Mouse (Mus musculus) monocyte, adult 59 days (primary cell): Measurements from ENCODE around the gene Ints1. TPM values are rescaled to one million over a fixed set of nuclear protein-coding genes. Genes with fewer than 3 reads are reported as not detected.

Experiments
- total RNA-seq, 2 experiments: library from RNA; stranded (reverse); gene quantifications; one replicate each; pipeline ENCODE4 v1.2.4; 2023

Ints1 gene
- total RNA-seq = 10 to 100 TPM; 40.3 to 49.8 TPM

GRCm38 (mm10) chr5:139775216-139775926 lies at the start of gene Ints1:
Gene Ints1 (minus strand): TSS chr5:139775674.

GRCm38 (mm10) chr5:139819538-139820181 lies 44.2 kb upstream of the Ints1 start, which contains the start of gene Tmem184a:
Gene Tmem184a (minus strand): TSS chr5:139819917.

DNA sequence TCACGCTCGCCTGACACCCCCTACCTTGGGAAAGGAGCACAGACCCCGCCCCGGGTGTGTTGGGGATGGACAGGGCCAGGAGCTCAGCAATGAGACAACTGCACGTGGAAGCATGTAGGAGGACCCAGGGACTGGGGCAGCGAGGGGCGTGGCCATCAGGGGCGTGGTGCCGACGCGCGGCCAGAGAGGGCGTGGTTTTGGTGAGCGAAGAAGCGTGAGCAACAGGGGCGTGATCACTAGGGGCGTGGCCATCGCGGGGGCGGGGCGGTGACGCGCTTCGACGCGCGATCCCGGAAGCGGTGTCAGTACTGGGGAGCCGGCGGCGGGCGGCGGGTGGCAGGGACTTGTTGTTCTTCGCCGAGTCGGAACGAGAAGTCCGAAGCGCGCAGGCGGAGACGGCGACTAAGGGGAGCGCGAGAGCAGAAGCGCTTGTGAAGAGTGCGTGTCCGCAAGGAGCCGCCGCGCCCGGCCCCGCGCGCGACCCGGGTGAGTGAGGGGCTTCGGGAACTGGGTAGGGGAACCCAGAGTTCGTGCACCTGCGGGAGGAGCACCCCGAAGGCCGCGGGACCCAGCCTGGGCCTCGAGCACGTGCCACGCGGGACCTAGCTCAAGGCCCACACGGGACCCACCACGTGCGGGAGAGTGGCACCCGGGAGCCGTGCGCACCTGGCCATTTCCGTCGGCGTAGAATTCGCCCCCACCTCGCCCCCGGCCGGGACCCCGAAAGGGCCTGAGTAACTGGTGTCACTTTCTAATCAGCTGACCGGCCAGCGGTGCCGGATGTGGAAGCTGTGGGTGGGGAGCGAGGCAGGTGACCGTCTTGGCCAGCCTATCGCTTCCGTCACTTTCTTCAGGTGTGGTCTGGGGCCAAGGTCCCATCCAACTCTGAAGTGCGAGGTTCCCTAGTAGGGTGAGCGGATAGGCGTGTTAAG lies 16.0 kb upstream of the Ints1 start, which contains the start of gene Mafk:
Mafk (plus strand) TSS at position 287 of the 932 bp plus-strand sequence.

DNA sequence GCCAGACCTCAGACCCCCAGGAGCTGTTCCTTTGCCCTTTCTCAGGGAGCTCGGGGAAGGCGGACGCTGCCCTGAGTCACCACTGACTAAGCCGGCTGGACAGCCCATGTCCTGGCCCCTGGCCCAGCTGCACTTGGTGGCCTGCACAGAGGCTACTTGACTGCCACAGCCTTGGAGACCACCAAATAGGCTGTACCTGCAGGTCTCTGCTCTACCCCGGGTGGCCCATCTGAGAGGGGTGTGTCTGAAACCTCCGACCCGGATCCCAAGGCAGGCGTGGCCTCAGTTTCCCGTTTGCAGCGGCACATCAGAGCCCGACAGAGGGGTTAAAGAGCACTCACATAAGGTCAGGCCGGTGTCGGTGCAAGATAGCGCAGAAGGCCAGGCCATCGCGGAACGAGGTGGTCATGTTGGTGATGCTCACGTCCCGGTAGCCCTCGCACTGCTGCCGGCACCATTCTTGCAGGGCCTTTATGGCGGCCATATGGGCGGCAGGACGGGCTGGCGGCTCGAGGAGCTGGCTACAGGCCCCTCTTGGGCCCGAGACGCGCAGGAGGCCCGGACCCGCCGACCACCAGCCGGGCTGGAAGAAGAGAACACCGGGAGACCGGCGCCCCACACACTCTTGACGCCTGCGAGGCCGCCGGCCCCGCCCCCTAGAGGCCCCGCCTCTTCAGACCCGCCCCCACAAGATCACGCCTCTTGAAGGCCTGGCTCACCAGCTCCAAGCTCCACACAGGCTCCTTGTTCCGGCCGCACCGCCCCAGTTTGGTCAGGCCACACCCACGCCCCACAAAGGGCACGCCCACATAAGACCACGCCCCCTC lies 39.6 kb downstream of the Ints1 start, which contains the start of gene Micall2:
Micall2 (minus strand) TSS at position 660 of the 827 bp plus-strand sequence.

Other genes starting within 250 kb of the Ints1 start
- gene Uncx, start 232.2 kb downstream of the Ints1 start, total RNA-seq = not detected
- 1 to 10 TPM; 3.0 to 3.7 TPM for gene Micall2, start 39.3 kb downstream of the Ints1 start, total RNA-seq
- gene Mafk, start 15.8 kb upstream of the Ints1 start, total RNA-seq = 100 to 1,000 TPM; 138 to 170 TPM
- not detected for gene Tmem184a, start 44.2 kb upstream of the Ints1 start, total RNA-seq
- gene Gm26938, start 50.7 kb upstream of the Ints1 start, total RNA-seq = not detected
- 10 to 100 TPM; 11.1 to 12.5 TPM for gene Psmg3, start 51.2 kb upstream of the Ints1 start, total RNA-seq
- not detected for gene Elfn1, start 132.3 kb upstream of the Ints1 start, total RNA-seq